Mouse (Mus musculus): ENCODE measurements around the gene Tpx2.

The Tpx2 gene

DNA sequence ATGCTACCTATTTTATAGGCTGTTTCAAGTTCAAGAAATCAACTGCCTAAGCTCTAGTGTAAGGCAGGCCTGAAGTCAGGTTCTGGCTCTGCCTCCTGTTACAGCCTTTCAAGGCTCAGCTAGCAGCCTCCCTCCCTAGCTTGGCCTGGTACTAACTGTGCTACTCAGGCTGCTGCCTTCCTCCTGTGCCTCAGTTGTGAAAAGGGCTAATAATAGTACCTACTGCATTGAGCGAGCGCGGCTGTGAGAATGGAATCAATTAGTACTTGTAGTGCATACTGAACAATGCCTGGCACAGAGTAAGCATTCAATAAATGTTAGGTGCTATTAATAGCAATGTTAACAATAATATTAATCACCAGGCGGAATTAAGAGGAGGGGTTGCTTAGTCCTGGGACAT is 27.8 kb upstream of the Tpx2 start:
- no peak for DNase-seq (ENCODE audit: low read depth, low spot score)

- DNase-seq (ENCODE audit: low read depth, low spot score): no peak
These were observed 27.4 kb upstream of the Tpx2 start for GRCm38 (mm10) chr2:152820369-152820768.

GRCm38 (mm10) chr2:152821023-152821422 is 26.7 kb upstream of the Tpx2 start:
- no peak for DNase-seq (ENCODE audit: low read depth, low spot score)

GRCm38 (mm10) chr2:152821566-152821965 is 26.2 kb upstream of the Tpx2 start:
- no peak for DNase-seq (ENCODE audit: low read depth, low spot score)

DNA sequence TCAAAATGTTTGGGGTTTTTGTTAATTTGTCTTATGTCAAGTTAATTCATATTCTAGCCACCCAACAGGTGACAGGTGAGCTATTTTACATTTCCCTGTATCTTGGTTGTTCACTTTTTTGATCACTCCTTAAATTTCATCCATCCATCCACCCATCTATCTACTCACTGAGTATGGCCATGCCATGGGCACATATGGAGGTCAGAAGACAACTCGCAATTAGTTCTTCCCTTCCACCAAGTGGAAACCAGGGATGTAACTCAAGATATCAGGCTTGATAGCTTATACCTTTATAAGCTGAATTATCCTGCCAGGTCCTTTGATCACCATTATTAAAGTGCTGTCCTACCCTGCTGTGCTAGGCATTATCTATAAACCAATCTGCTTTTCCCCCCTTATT is 24.0 kb upstream of the Tpx2 start:
- DNase-seq (ENCODE audit: low read depth, low spot score): no peak

GRCm38 (mm10) chr2:152824438-152825167 is 23.2 kb upstream of the Tpx2 start:
- DNase-seq (ENCODE audit: low read depth, low spot score): no peak

DNA sequence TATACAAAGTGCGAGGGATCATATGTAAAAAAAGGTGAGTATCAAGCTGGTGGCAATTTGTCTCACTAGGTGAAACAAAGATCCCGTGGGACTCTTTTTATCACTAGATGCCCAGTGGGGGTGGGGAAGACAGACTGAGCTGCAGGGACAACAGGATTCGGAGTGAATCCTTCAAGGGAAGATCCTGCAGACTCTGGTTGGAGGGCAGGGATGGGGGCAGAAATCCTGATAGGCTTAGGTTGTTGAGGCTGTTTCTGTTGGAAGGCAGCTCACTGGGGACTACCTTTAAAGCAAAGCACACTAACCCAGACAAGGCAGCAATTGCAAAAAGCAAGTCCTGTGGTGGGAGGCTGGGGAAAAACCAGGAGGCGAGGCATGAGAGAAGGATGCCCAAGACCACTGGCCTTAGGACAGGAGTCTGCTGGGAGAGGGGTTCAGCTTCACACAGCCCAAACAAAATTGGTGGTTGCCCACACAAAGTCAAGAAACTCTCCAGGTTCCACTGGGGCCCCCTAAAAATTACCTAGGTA is 22.5 kb upstream of the Tpx2 start:
- DNase-seq (ENCODE audit: low read depth, low spot score): no peak

DNA sequence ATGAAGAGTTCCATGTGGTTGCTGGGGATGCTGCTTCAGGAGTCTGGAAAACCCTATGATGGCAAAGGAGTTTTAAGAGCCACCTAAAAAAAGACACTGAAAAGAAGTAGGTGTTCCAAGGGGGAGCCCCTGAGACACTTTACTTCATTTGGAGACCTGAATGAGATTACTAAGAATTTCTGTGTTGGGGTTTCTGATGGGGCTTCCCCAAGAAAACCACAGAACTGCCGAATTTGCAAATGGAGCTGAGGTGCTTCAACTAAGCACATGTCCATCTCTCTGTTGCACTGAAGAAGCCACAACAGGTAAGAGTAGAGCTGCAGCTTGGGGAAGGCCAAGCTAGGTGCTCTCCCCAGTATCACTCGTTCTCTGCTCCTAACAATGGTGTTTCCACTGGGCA is 22.1 kb upstream of the Tpx2 start:
- DNase-seq (ENCODE audit: low read depth, low spot score): peak; percentile 87

DNA sequence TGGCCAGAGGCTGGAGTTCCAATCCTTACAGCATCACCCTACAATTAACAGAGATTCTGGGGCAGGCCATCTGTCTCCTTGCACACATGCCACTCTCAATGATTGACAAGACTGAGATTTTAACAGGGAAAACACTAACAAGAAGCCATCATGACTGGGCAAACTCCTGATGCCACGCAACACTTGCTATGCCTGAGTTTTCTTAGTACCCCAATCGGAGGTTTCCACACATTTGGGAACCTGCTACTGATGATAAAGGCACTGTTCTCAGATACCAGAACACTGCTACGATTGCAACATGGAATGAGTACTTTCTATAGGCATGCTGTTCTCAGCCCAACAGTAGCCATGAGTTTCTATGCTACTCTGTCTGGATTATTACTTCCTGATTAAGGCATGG is 21.3 kb upstream of the Tpx2 start:
- no peak for DNase-seq (ENCODE audit: low read depth, low spot score)

DNA sequence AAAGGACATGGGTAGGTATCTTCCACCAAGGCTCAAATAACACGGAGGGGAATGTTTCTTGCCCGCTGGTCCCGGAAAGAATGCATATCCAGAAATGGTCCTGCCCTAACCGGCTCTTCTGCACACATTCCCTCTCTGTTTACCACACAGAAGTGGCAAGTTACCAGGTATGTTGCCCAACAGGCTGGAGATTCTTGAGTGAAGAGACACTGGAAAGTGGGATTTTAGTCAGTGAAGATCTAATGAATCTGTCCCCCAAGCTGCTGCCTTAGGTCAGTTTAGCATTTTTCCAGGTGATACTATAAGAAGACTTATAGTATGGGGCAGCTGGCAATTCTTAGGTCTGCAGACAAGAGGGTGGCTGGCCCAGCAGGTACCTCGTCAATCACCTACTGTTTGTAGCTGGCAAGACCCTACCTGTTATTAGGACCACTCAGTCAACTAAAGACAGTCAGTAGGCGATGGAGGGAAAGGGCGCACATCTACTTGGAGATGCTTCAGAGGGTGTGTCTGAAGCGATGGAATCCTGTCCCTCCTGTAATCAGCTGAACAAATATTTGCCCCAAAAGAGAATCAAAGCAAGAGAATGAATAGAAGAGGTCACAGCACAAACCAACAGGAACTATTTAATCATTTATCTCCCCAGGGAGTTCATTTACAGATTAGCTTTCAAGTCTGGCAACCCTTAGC is 20.3 kb upstream of the Tpx2 start:
- no peak for DNase-seq (ENCODE audit: low read depth, low spot score)

DNA sequence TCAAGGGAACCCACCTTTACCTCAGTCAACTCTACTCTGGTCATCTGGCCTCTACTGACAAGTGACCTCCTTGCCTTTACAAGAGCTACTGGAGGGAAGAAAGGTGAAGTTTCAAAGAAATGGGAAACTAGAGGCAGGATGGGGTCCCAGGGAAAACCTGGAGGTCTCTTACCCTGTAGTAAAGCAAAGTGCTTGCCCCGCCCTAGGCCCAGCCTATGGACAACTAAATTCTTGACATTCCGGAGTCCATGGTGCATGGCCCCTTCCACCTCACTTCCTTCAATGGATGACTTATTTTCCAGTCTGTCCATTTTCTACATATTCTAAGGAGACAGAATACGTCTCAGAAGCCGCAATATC is 19.8 kb upstream of the Tpx2 start:
- DNase-seq (ENCODE audit: low read depth, low spot score): no peak

GRCm38 (mm10) chr2:152828532-152828931 is 19.2 kb upstream of the Tpx2 start:
- DNase-seq (ENCODE audit: low read depth, low spot score): no peak

GRCm38 (mm10) chr2:152829367-152829881 is 18.3 kb upstream of the Tpx2 start:
- DNase-seq (ENCODE audit: low read depth, low spot score): no peak

DNA sequence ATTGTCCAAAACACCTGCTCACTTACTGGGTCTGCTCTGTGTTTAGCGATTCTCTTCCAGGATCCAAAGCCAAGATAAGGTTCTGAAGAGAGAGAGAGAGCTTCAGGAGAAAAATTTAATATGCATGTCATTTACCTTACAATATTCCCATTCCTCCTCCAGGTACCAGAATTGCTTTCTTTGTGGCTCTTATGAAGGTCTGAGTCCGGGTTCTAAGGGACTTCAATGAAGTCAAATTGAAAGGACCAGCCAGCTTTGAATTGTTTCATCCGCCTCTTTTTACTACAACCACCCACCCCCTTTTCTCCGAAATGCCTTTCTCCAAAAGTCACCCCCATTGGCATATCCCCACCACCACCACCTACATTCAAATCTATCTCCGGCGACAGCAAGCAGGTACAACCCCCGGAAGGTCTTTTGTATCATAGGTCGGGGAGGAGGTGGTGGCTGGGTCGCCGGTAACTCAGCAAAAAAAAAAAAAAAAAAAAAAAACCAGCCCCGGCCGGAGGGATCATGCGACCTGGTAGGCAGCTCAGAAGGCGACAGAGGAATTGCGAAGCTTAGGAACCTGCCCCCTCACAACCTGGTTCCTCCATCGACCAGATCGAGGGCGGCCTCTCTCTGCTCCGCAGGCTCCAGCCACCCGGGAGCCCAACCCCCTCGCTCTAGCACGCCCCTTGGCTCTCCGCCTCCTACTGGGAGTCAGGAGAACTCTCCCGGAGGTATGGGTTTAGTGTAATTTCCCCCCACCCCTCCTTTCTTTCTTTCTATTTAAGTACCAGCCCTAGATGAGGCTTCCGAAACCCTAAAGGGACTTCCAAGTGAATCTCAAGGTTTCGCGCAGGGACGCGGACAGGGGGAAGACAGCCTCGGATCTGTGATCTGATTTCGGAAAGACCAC is 17.5 kb upstream of the Tpx2 start:
- peak; percentile 88 for DNase-seq (ENCODE audit: low read depth, low spot score)

- DNase-seq (ENCODE audit: low read depth, low spot score): peak; percentile 98
These were observed 16.5 kb upstream of the Tpx2 start, which contains the start of gene Bcl2l1 for GRCm38 (mm10) chr2:152831019-152831878. TSS of gene Bcl2l1 (minus strand) at chr2:152831728.

DNA sequence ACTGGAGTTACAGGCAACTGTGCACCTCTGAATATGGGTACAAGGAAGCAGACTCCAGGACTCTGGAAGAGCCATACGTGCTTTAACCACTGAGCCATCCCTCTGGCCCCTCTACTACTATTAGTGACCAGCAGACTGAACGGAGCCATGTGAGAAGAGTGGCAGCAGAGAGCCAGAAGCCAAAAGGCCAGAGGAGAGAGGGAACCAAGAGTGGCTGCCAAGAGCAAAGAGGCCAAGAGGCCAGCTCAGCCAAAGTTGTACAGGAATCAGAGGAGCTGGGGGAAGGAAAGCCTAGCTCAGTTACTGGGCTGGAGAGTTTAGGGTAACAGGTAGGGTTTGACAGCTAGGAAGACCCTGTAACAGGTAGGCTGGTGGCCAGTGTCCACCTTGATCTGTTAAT is 8.5 kb upstream of the Tpx2 start:
- DNase-seq (ENCODE audit: low read depth, low spot score): no peak

DNA sequence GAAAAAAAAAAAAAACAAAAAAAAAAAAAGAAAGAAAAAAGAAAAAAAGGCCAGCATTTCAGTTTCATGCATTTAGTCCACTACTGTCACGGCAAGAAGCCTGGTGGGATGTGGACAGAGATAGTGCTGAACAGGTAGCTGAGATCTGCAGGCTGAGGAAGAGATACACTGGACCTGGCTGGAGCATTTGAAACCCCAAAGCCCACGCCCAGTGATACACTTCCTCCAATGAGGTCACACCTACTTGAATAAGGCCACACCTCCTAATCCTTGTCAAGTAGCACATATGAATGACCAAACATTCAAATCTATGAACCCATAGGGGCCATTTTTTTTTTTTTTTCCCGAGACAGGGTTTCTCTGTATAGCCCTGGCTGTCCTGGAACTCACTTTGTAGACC is 5.0 kb upstream of the Tpx2 start:
- DNase-seq (ENCODE audit: low read depth, low spot score): no peak

DNA sequence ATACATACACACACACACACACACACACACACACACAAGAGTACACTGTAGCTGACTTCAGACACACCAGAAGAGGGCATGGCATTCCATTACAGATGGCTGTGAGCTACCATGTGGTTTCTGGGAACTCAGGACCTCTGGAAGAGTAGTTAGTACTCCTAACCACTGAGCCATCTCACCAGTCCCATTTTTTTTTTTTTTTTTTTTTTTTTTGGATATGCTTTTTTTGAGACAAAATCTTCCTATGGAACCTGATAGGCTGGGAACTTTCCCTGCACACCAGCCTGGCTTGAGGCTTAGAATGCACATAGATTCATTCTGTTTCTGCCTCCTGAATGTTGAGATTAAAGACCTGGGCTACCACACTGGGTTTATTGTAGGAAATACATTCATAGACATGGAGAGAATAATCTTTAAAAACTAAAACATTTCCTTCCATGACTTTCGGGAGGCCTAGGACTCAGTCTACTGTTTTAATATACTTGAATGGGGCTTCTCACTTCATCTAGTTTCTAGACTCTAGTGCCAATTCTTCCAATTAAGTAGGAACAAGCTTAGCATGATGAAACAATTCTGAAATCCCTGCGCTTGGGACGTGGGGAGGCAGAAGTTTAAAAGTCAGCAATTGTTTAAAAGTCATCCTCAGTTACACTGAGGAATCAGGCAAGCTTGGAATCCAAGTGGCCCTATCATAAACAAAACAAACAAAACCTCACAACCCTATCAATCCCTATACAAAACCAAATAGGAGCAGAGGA is 528 bp upstream of the Tpx2 start:
- no peak for DNase-seq (ENCODE audit: low read depth, low spot score)

GRCm38 (mm10) chr2:152848466-152848865 is 702 bp downstream of the Tpx2 start:
- no peak for DNase-seq (ENCODE audit: low read depth, low spot score)

DNA sequence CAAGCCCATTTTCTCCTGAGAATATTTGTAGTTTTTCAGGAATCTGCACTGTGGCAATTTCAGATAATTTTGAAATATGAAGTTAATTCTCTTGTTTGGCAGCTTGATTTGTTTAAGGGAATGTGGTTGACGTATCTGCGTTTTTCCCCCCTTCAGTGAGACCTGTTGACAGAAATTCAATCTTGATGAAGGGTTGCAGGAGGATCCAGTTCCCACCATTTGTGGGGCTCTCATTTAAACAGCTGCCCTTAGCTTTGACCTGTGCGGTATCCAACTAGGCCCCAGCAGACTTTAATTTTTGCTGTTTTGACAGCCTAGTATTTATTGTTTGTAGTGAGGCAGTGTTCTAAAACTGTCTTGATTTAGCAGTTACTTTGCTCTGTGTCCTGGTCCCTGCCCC is 11.7 kb downstream of the Tpx2 start:
- DNase-seq (ENCODE audit: low read depth, low spot score): no peak
